Mouse (Mus musculus): ENCODE data around the gene Adamts20. TPM values are rescaled to one million over a fixed set of nuclear protein-coding genes. Genes with fewer than 3 reads are reported as not detected.

Adamts20 gene
- total and polyA plus RNA-seq, 3 experiments = 2.1 to 3.6 TPM; not detected in 1

DNA sequence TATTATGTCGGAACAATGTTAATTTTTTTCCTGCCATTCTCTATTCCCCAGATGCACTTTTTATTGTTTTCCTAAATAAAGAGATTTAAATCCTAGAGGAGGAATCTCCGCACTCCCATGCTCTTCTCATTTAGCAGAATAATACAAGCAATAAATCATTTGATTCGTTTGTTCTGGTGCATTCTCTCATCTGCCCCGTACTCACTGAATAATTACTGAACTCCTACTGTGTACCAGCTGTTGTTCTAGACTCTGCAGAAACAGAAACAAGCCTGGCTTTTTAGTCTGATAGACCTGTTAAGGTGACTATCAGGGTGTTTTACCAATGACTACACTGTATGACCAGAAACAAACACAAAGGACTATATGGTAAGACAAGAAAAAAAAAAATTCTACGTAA lies 29.7 kb downstream of the Adamts20 start:
- Histone ChIP-seq H3K79me2 (ENCODE audit: control insufficient read depth, insufficient read depth, low read length, poor library complexity) (no peaks in the 10 kb centered on the region), H3K4me1 (ENCODE audit: control insufficient read depth in 1 of 2, insufficient read depth in 2 of 2, low read length in 2 of 2) (no peaks in the 10 kb centered on the region), H3K9ac (ENCODE audit: control insufficient read depth, low read depth, low read length, poor library complexity, severe bottlenecking) (no peak overlapping the region), H3K27ac (ENCODE audit: control insufficient read depth, low read depth, low read length) (no peak overlapping the region), H3K27me3 (ENCODE audit: control insufficient read depth in 1 of 2, insufficient read depth in 2 of 2, low read length in 2 of 2) (peaks cover 0 to 5% of the 10 kb centered on the region in 2 experiments; a peak in 2 of 4 replicates), H3K9me3 (replicated peaks; ENCODE audit: insufficient read depth, low read length) (no peaks in the 10 kb centered on the region), H3K4me3 (ENCODE audit: control insufficient read depth in 1 of 2, insufficient read depth in 1 of 2, low read depth in 2 of 2, low read length in 2 of 2) (no peak overlapping the region), H3K36me3 (ENCODE audit: control insufficient read depth in 1 of 2, insufficient read depth in 2 of 2, low read length in 2 of 2) (no peaks in the 10 kb centered on the region)
- no peak for DNase-seq (ENCODE audit: low read depth, low spot score)
- TF ChIP-seq TAL1 (IDR thresholded peaks at IDR 0.05; ENCODE audit: low read length) (no peak), TCF12 (IDR thresholded peaks at IDR 0.05; ENCODE audit: low read depth, low read length) (no peak), NRF1 (IDR thresholded peaks at IDR 0.05; ENCODE audit: insufficient read depth, low read depth, low read length, poor library complexity, severe bottlenecking) (no peak), USF1 (IDR thresholded peaks at IDR 0.05; ENCODE audit: low read depth, low read length) (no peak), RAD21 (IDR thresholded peaks at IDR 0.05; ENCODE audit: low read depth, low read length) (no peak), GATA1 (IDR thresholded peaks at IDR 0.05; ENCODE audit: low read depth, low read length) (no peak), JUND (IDR thresholded peaks at IDR 0.05; ENCODE audit: low read depth, low read length) (no peak), ELF1 (IDR thresholded peaks at IDR 0.05; ENCODE audit: low read depth, low read length) (no peak), E2F4 (IDR thresholded peaks at IDR 0.05; ENCODE audit: borderline replicate concordance, low read depth, low read length) (no peak), ZMIZ1 (IDR thresholded peaks at IDR 0.05; ENCODE audit: low read depth, low read length) (no peak), MAFK (IDR thresholded peaks at IDR 0.05; ENCODE audit: borderline replicate concordance, low read depth, low read length) (no peak)

DNA sequence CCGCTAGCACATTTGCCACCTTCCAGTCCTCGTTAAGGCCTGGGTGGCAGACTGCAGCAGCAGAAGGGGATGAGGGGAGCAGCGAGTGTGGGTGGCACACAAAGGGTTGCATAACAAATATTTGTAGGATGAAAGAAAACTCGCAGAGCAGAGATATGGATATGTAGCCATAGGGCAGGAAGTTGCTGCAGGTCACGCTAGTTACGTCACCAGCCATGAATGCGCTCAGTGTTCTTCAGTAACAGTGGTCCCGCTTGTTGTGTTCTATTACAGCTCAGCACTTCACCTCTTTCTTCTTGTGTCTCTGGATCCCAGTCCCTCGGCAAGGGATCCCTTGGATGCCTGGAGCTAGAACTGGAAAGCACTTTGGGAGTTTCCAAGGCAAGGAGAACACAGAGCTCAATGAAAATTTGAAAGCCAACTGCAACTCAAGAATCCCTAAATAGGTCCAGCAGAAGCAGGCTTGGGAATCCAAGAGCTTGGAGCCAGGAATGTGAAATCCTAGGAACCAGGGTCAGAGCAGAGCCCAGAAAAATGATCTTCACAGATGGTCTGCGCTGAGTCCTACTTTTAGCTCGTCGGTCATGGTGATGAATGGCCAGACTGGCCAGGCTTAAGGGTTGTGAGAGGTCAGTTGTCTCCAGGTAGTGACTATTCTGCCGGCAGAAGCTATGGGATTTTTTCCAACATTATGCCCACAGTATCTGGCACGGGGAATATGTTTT lies 34.4 kb downstream of the Adamts20 start:
- Histone ChIP-seq H3K4me3 (ENCODE audit: control insufficient read depth in 1 of 2, insufficient read depth in 1 of 2, low read depth in 2 of 2, low read length in 2 of 2) (no peak overlapping the region), H3K27ac (ENCODE audit: control insufficient read depth, low read depth, low read length) (no peak overlapping the region), H3K9me3 (replicated peaks; ENCODE audit: insufficient read depth, low read length) (no peaks in the 10 kb centered on the region), H3K79me2 (ENCODE audit: control insufficient read depth, insufficient read depth, low read length, poor library complexity) (no peaks in the 10 kb centered on the region), H3K36me3 (ENCODE audit: control insufficient read depth in 1 of 2, insufficient read depth in 2 of 2, low read length in 2 of 2) (no peaks in the 10 kb centered on the region), H3K9ac (ENCODE audit: control insufficient read depth, low read depth, low read length, poor library complexity, severe bottlenecking) (no peak overlapping the region), H3K27me3 (ENCODE audit: control insufficient read depth in 1 of 2, insufficient read depth in 2 of 2, low read length in 2 of 2) (peaks cover 0 to 5% of the 10 kb centered on the region in 2 experiments; a peak in 2 of 4 replicates), H3K4me1 (ENCODE audit: control insufficient read depth in 1 of 2, insufficient read depth in 2 of 2, low read length in 2 of 2) (no peaks in the 10 kb centered on the region)
- no peak for DNase-seq (ENCODE audit: low read depth, low spot score)
- TF ChIP-seq SIN3A (IDR thresholded peaks at IDR 0.05; ENCODE audit: low read length) (no peak), JUND (IDR thresholded peaks at IDR 0.05; ENCODE audit: low read depth, low read length) (no peak), USF2 (IDR thresholded peaks at IDR 0.05; ENCODE audit: borderline replicate concordance in 1 of 2, insufficient read depth in 1 of 2, low read depth in 1 of 2, low read length in 2 of 2) (no peak), MAFK (IDR thresholded peaks at IDR 0.05; ENCODE audit: borderline replicate concordance, low read depth, low read length) (no peak), POLR2A (IDR thresholded peaks at IDR 0.05; ENCODE audit: control insufficient read depth in 1 of 2, insufficient read depth in 1 of 2, low read depth in 1 of 2, low read length in 2 of 2, poor library complexity in 1 of 2) (no peak), ELF1 (IDR thresholded peaks at IDR 0.05; ENCODE audit: low read depth, low read length) (no peak), TCF12 (IDR thresholded peaks at IDR 0.05; ENCODE audit: low read depth, low read length) (no peak)

Data from MEL (cell line).